Mouse (Mus musculus): ENCODE data around the gene Wnt7a.

GRCm38 (mm10) chr6:91347721-91348120 is 63.4 kb downstream of the Wnt7a start:
- TF ChIP-seq POLR2A (IDR thresholded peaks at IDR 0.05; ENCODE audit: low read depth, low read length): no peak
- no peak for TF ChIP-seq CTCF (IDR thresholded peaks at IDR 0.05; ENCODE audit: borderline replicate concordance, insufficient read depth, low read length)
